Mouse (Mus musculus) forebrain, embryonic 15.5 days (tissue): Measurements from ENCODE around the gene Diaph3. TPM values are rescaled to one million over a fixed set of nuclear protein-coding genes. Genes with fewer than 3 reads are reported as not detected.
"Not testable (repeated sequence)": the region's sequence is repeated elsewhere in the genome, so short reads cannot be mapped to it uniquely, and the experiment has no call there.

Experiments
- ATAC-seq: fragments of 200-750 bp; cut with Nextera tagmentation; replicated peaks from 2 replicates; pipeline ENCODE4 v1.8.0; 2017; ENCODE audit warnings: mild to moderate bottlenecking, moderate TSS enrichment, moderate library complexity
- H3K27ac ChIP-seq: fragments of 300-500 bp; sonication (generic); replicated peaks from 2 replicates; pipeline ENCODE4 v1.5.1; 2015; ENCODE audit warnings: mild to moderate bottlenecking, inconsistent platforms
- H3K27me3 ChIP-seq: fragments of 300-500 bp; sonication (generic); 2 replicates; pipeline ENCODE4 v1.6.1; 2015; ENCODE audit warnings: inconsistent platforms
- H3K36me3 ChIP-seq: fragments of 300-500 bp; sonication (generic); 2 replicates; pipeline ENCODE4 v1.6.1; 2015; ENCODE audit warnings: mild to moderate bottlenecking, inconsistent platforms
- H3K4me1 ChIP-seq: fragments of 300-500 bp; sonication (generic); 2 replicates; pipeline ENCODE4 v1.6.1; 2015; ENCODE audit warnings: inconsistent platforms
- H3K4me2 ChIP-seq: fragments of 300-500 bp; sonication (generic); replicated peaks from 2 replicates; pipeline ENCODE4 v1.6.1; 2015; ENCODE audit warnings: mild to moderate bottlenecking, inconsistent platforms
- H3K4me3 ChIP-seq: fragments of 300-500 bp; sonication (generic); 2 replicates; pipeline ENCODE4 v1.5.1; 2015; ENCODE audit warnings: mild to moderate bottlenecking, inconsistent platforms
- H3K9ac ChIP-seq: fragments of 300-500 bp; sonication (generic); replicated peaks from 2 replicates; pipeline ENCODE4 v1.6.1; 2015; ENCODE audit warnings: mild to moderate bottlenecking, inconsistent platforms
- H3K9me3 ChIP-seq: fragments of 300-500 bp; sonication (generic); 2 replicates; pipeline ENCODE4 v1.6.1; 2016; ENCODE audit warnings: inconsistent platforms
- whole genome bisulfite sequencing: fragments of 180-500 bp; shearing (Covaris S2); methylation state at CpG from one replicate; pipeline ENCODE4 v1.1.7; 2015; ENCODE audit warnings: mixed read lengths; 5-methylcytosine and 5-hydroxymethylcytosine counted together
- polyA plus RNA-seq: library from polyadenylated mRNA; unstranded; fragments of >200 nt; fragmentation: Nextera tagmentation; extraction: Ambion mirVana; gene quantifications from 2 replicates; pipeline ENCODE4 v1.2.1, GENCODE M21; 2015

Gene Diaph3
- polyA plus RNA-seq, 1 experiment from 2014 or later, result 7.3 TPM

DNA sequence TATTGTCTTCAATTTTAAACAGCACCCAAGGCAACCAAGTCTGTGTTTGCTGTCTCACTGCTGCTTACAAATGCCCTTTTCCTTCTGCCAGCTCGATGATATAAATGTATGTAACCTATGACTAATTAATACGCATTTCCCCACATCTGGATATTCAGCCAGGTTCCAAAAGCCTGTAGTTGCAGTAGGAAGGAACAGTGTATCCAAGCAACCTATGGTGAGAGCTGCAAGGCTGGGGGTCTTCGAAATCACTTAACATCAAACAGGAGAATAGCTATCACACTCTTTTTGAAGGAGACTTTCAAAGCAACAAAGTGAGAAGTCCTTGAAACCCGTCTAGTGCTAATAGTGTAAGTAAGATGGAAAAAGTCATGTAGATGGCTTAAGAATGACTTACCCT, 391.6 kb downstream of the Diaph3 start:
- no peaks in the 10 kb centered on the region for H3K27me3 ChIP-seq
- H3K27ac ChIP-seq, result peak overlapping the region; percentile 63
- peaks cover 28% of the 10 kb centered on the region for H3K4me1 ChIP-seq
- H3K9me3 ChIP-seq, result no peaks in the 10 kb centered on the region
- ATAC-seq, result no peak
- H3K4me2 ChIP-seq, result no peak overlapping the region
- 30% methylated on average over 4 of the region's 4 CpGs for WGBS
- no peak overlapping the region for H3K9ac ChIP-seq
- no peak overlapping the region for H3K4me3 ChIP-seq
- H3K36me3 ChIP-seq, result no peaks in the 10 kb centered on the region

DNA sequence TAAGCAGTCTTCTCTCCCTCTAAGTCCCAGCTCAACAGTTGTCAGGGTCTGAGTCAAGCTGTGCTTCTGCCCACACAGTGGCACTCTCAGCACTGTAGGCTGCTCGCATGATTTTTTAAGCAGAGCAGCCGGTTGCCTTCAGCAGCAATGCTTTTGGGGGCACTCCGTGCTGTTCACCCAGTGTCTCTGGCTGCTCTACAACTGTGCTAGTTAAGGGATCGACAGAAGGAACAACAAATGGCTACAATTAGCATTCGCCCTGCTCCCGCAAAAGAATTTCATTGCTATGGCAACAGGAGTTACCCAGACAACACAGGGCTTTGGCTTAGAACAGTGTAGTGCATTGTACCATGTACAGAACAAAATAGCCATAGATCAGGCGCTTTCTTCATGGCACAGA, 392.2 kb downstream of the Diaph3 start:
- Histone ChIP-seq H3K4me1 (peaks cover 28% of the 10 kb centered on the region), H3K36me3 (no peaks in the 10 kb centered on the region), H3K4me2 (peak overlapping the region; percentile 30), H3K27ac (peak overlapping the region; percentile 63), H3K9me3 (no peaks in the 10 kb centered on the region), H3K9ac (no peak overlapping the region; the same call in 1 of the 2 replicates), H3K4me3 (peak overlapping the region; percentile 4; the same call in 1 of the 2 replicates), H3K27me3 (no peaks in the 10 kb centered on the region)
- peak; percentile 99 for ATAC-seq
- 3% methylated on average over 7 of the region's 7 CpGs for WGBS

DNA sequence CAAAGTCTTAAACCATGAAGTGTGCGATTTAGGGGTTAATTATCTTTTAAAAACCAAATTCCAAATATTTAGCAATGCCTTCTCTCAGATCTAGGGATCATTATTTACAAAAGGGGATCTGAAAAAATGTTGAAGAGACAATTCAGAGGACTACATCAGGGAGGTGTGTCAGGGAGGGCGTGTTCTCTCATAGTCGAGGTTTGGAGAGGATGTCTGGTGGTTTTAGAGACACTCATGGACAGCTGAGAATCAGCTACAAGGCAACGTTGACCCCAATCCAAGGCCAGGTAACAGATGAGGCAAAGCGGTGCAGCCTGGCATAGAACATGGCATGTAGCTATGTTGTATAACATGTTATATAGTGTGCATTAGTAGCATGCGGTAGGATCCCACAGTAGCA, 396.5 kb downstream of the Diaph3 start:
- 96% methylated on average over 6 of the region's 6 CpGs for WGBS
- H3K4me3 ChIP-seq, result no peak overlapping the region
- H3K9me3 ChIP-seq, result no peaks in the 10 kb centered on the region
- peaks cover 13% of the 10 kb centered on the region for H3K4me1 ChIP-seq
- H3K27ac ChIP-seq, result no peak overlapping the region
- no peaks in the 10 kb centered on the region for H3K27me3 ChIP-seq
- H3K36me3 ChIP-seq, result no peaks in the 10 kb centered on the region
- H3K4me2 ChIP-seq, result no peak overlapping the region
- ATAC-seq, result no peak
- H3K9ac ChIP-seq, result no peak overlapping the region

DNA sequence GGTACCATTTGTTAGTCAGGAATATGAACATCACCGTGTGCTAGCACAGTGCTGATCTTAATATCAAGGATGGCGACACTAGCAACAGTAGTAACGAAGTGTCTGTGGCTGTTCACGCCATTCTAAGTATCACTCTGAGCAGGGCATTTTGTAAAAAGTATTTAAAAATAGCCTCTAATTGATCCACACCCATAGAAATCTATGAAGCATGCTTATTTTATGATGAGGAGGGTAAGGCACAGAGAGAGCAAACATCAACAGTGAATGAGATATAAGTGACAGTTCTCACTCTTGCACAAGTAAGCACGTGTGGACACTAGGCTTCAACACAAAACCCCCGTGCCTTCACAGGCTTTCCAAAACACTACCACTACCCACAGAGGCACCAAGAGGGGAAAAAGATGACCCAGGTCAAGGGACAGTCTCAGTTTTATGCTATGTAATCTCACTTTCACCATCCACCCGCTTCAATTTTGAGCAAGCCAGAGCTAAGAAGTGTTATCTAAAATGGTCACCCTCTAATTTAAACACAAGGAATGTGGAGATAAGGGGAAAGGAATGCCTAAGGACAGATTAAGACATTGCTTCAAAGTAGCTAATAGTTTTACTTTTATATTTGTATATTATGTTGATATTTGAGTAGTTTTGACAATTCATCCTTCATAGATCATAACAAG, 399.0 kb downstream of the Diaph3 start:
- Histone ChIP-seq H3K9me3 (no peaks in the 10 kb centered on the region), H3K4me3 (no peak overlapping the region), H3K4me1 (no peaks in the 10 kb centered on the region), H3K27me3 (no peaks in the 10 kb centered on the region), H3K9ac (no peak overlapping the region), H3K4me2 (no peak overlapping the region), H3K27ac (no peak overlapping the region), H3K36me3 (no peaks in the 10 kb centered on the region)
- ATAC-seq, result no peak
- WGBS, result 90% methylated on average over 7 of the region's 7 CpGs

DNA sequence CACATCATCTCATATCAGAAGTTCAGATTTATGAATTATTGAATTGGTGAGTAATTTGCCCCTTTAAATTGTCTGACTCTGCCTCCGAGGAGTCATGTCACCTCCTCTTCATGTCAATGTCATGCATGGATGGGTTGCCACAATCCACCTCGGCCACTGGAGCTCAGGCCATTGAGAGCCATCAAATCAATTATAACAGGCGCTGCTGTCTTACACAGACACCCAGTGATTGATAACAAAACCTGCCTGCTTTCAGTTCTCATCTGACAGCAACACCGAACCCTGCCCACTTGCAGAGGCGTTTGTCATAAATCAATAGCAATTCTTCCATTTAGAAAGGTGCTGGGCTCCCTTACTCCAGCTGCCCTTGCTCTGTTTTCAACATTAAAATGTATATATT, 402.1 kb downstream of the Diaph3 start:
- no peak for ATAC-seq
- Histone ChIP-seq H3K4me2 (no peak overlapping the region), H3K36me3 (no peaks in the 10 kb centered on the region), H3K9ac (no peak overlapping the region), H3K4me1 (no peaks in the 10 kb centered on the region), H3K27ac (no peak overlapping the region), H3K4me3 (no peak overlapping the region), H3K9me3 (no peaks in the 10 kb centered on the region), H3K27me3 (no peaks in the 10 kb centered on the region)
- 41% methylated on average over 5 of the region's 5 CpGs for WGBS

DNA sequence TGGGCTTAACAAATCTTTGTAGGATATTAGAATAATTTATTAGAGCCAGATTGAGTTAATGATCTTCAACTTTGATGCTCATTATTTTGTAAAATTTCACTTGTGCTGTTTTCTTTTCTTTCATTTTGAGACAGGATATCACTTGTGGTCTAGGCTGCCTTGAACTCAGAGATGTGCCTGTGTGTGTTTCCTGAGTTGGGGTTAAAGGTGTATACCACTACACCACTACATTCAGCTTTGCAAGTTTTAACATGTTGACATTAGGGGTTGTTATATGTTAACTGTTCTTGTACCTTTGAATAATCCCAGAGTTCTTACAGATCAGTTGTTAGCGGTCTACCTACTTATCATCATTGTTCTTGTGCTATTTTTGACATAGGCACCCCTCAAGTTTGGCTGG, 404.4 kb downstream of the Diaph3 start:
- Histone ChIP-seq H3K4me2 (no peak overlapping the region), H3K9me3 (no peaks in the 10 kb centered on the region), H3K27me3 (no peaks in the 10 kb centered on the region), H3K4me1 (no peaks in the 10 kb centered on the region), H3K9ac (no peak overlapping the region), H3K27ac (no peak overlapping the region), H3K4me3 (no peak overlapping the region), H3K36me3 (no peaks in the 10 kb centered on the region)
- no peak for ATAC-seq
- WGBS, result 88% methylated on average over 1 of the region's 1 CpGs

DNA sequence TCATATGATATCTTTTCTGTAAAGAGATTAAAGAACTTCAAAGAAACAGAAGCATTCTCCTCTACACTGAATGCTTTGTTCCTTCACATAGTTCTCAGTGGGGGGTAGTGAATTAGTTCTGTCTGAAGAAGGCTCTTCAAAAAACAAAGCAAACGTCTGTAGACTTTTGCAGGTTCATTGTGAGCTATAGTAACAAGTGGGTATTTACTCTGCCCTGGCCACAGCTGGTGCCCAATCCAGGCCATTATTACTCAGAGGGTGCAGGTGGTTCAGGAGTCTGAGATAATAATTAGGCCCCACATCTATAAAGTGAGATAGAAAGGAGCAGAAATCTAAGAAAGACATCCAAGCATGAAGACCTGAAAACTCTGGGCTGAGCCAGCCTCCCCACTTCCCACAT, 409.7 kb downstream of the Diaph3 start:
- no peak for ATAC-seq
- H3K4me2 ChIP-seq, result no peak overlapping the region
- no peak overlapping the region for H3K27ac ChIP-seq
- peaks cover 17% of the 10 kb centered on the region for H3K4me1 ChIP-seq
- H3K4me3 ChIP-seq, result no peak overlapping the region
- H3K36me3 ChIP-seq, result no peaks in the 10 kb centered on the region
- WGBS, result 13% methylated on average over 1 of the region's 1 CpGs
- no peak overlapping the region for H3K9ac ChIP-seq
- no peaks in the 10 kb centered on the region for H3K9me3 ChIP-seq
- no peaks in the 10 kb centered on the region for H3K27me3 ChIP-seq

DNA sequence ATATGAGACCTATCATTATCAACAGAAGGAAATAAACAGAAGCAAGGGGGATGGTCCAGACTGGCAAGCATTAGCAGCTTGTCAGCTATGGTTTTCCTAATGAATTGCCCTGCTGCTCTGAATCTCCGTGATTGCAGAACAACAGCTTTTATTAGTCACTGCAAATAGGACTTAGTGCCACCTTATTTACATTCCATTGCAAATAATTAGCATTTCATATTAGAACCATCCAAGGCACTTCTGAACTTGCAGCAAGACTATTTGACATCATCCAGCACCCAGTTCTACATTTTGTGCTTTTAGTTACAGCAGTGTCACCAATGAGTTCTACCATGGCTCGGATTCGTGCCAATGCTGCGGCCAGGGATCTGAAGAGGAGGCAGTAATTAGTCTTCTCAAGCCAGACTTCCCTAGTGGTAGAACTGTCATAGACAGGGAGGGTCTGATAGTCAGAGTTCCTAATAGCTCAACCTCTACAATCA, 411.4 kb downstream of the Diaph3 start:
- peak; percentile 85 for ATAC-seq
- no peaks in the 10 kb centered on the region for H3K36me3 ChIP-seq
- 0 out of 2 replicates have a peak overlapping the region, but pooled peaks have one; percentile 22 for H3K4me2 ChIP-seq
- H3K27me3 ChIP-seq, result no peaks in the 10 kb centered on the region
- WGBS, result 12% methylated on average over 4 of the region's 4 CpGs
- no peaks in the 10 kb centered on the region for H3K9me3 ChIP-seq
- H3K4me1 ChIP-seq, result peaks cover 17% of the 10 kb centered on the region
- no peak overlapping the region; the same call in 1 of the 2 replicates for H3K27ac ChIP-seq
- H3K4me3 ChIP-seq, result no peak overlapping the region
- H3K9ac ChIP-seq, result no peak overlapping the region

DNA sequence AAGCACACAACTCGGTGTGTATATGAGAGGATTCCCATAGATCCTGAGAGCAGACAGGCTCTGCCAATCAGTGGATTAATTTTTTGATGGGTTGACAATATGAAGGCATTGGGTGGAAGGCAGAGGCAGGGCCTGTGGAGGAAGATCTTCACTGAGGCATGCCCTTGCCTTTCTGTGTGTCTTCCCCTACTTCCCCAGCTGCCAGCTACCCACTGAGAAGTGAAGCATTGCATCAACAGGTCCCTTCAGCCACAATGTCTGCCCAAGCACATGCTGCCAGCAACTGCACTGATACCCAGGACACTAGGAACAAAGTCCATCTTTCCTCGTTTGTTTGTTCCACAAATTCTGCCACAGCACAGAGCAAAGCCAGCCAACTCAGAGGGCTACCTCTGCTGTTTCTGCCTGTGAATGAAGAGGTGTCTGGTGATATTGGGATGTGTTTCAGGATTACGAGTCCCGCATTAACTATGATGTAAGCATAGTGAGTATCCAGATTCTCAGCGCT, 413.4 kb downstream of the Diaph3 start:
- no peaks in the 10 kb centered on the region for H3K27me3 ChIP-seq

DNA sequence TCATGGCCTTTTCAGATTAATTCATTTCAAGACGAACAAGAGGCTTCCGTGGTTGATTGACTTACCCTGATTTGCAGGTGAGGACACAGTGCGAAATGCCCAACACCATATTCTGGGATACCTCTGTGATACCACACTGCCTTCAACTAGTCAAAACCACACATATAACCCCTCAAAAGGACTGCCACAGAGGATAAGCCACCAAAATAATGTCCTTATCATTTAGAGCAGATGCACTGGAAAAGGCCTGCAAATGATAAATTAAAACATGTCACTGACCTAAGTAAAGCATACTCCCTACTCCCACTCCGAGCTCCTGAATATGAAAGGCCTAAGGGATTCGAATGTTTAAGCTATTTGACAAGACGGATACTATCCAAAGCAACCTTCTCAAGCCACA, 419.3 kb downstream of the Diaph3 start:
- Histone ChIP-seq H3K9ac (no peak overlapping the region), H3K27ac (no peak overlapping the region), H3K4me3 (no peak overlapping the region), H3K4me1 (no peaks in the 10 kb centered on the region), H3K36me3 (no peaks in the 10 kb centered on the region), H3K9me3 (no peaks in the 10 kb centered on the region), H3K4me2 (no peak overlapping the region), H3K27me3 (no peaks in the 10 kb centered on the region)
- WGBS, result 90% methylated on average over 6 of the region's 6 CpGs
- ATAC-seq, result no peak

More for the DNA sequence above, 413.4 kb downstream of the Diaph3 start:
- no peak for ATAC-seq
- H3K4me3 ChIP-seq, result no peak overlapping the region
- peaks cover 17% of the 10 kb centered on the region for H3K4me1 ChIP-seq
- H3K4me2 ChIP-seq, result no peak overlapping the region
- no peaks in the 10 kb centered on the region for H3K36me3 ChIP-seq
- no peak overlapping the region for H3K9ac ChIP-seq
- WGBS, result 88% methylated on average over 5 of the region's 5 CpGs
- no peak overlapping the region for H3K27ac ChIP-seq
- no peaks in the 10 kb centered on the region for H3K9me3 ChIP-seq

DNA sequence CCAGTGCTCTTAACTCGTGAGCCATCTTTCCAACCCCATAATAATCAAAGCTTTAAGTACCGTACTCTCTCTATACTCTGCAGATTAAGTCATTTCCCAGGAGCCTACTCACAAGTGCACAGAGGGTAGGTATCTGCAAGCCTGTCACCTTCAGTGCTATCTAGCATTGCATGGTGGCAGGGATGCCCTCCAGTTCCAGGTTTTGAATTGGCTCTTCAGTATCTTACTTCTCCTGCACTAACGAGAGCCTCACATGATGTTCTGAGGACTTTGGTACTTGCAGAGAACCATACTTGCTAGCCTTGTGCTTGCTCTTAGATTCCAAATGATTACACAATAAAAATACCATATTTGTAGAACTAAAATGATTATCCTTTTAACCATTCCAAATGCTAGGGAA, 420.0 kb downstream of the Diaph3 start:
- Histone ChIP-seq H3K4me1 (no peaks in the 10 kb centered on the region), H3K27ac (no peak overlapping the region), H3K36me3 (no peaks in the 10 kb centered on the region), H3K9me3 (no peaks in the 10 kb centered on the region), H3K27me3 (no peaks in the 10 kb centered on the region), H3K9ac (no peak overlapping the region), H3K4me2 (no peak overlapping the region), H3K4me3 (no peak overlapping the region)
- ATAC-seq, result no peak
- WGBS, result 84% methylated on average over 3 of the region's 3 CpGs

DNA sequence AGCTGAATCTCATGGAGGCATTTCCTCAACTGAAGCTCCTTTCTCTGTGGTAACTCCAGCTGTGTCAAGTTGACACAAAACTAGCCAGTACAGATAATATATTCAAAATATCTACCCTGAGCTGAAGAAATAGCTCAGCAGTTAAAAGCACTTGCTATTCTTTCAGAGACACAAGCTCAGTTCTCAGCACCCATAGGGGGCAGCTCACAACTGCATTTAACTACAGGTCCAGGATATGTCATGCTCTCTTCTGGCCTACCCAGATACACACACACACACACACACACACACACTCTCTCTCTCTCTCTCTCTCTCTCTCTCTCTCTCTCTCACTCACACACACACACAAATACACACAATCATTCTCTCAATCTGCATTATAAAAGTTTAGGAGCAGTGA, 420.6 kb downstream of the Diaph3 start:
- not testable (repeated sequence) for H3K4me2 ChIP-seq, H3K4me1 ChIP-seq, H3K27me3 ChIP-seq, H3K9ac ChIP-seq, H3K4me3 ChIP-seq, H3K9me3 ChIP-seq, ATAC-seq, H3K36me3 ChIP-seq, H3K27ac ChIP-seq
